Mouse (Mus musculus): ENCODE results near the gene Eng. TPM values are rescaled to one million over a fixed set of nuclear protein-coding genes. Genes with fewer than 3 reads are reported as not detected.

The Eng gene
- polyA plus RNA-seq, 1 experiment from 2014 or later, result 29.0 TPM

DNA sequence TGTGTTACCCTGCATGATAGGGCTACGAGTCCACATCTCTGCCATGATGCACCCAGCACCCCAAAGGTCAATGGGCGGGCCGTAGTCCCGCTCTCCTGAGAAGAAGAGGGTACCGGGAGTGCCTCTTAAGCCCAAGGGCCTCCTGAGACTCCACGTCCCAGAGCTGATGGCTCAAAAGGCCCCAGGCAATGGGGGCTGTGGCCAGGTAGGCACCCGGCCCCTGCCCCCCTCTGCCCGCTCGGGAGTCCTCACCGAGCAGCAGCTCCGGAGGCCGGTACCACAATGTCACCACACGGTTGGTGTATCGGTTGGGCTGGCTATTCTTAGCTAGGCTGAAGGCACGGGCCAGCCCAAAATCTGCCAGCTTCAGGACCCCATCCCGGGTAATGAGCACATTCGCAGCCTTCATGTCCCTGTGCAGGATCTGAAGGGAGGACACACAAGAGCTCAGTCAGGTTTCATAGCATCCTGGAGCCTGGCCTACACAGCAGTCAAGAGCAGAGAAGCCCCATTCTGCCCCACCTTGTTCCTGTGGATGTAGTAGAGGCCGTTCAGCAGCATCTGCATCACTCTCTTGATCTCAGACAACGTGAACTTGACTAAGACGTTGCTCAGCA, 63.2 kb downstream of the Eng start:
- Histone ChIP-seq H3K4me1 (replicated peaks) (peaks cover 24% of the 10 kb centered on the region), H3K9me3 (no peaks in the 10 kb centered on the region), H3K27me3 (no peaks in the 10 kb centered on the region), H3K27ac (no peak overlapping the region), H3K4me3 (no peak overlapping the region), H3K9ac (no peak overlapping the region), H3K4me2 (no peak overlapping the region), H3K36me3 (peaks cover 64% of the 10 kb centered on the region)
- WGBS, result 95% methylated on average over 20 of the region's 20 CpGs
- ATAC-seq (ENCODE audit: low FRiP score), result no peak

DNA sequence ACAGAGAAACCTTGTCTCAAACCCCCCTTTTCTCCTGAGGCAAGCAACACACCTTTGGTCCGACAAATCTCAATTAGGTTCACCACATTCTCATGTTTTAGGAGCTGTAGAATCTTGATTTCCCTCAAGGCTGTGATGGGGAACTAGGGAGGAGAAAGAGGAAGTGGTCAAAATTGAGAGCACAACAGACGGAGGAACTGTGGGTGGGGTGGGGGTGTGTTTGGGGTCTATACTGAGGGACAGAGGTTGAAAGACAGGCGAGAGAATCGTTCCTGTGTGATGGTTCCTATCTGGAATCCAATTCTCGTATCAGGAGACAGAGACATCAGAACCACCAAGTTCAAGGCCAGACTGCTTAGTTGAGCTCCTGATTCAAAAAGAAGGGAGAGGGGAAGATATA, 64.0 kb downstream of the Eng start:
- H3K27ac ChIP-seq, result no peak overlapping the region
- no peak overlapping the region for H3K4me3 ChIP-seq
- no peak for ATAC-seq (ENCODE audit: low FRiP score)
- H3K9ac ChIP-seq, result no peak overlapping the region
- peaks cover 56% of the 10 kb centered on the region for H3K36me3 ChIP-seq
- H3K4me1 ChIP-seq (replicated peaks), result peaks cover 30% of the 10 kb centered on the region
- H3K9me3 ChIP-seq, result no peaks in the 10 kb centered on the region
- H3K27me3 ChIP-seq, result no peaks in the 10 kb centered on the region
- 86% methylated on average over 5 of the region's 5 CpGs for WGBS
- H3K4me2 ChIP-seq, result no peak overlapping the region

DNA sequence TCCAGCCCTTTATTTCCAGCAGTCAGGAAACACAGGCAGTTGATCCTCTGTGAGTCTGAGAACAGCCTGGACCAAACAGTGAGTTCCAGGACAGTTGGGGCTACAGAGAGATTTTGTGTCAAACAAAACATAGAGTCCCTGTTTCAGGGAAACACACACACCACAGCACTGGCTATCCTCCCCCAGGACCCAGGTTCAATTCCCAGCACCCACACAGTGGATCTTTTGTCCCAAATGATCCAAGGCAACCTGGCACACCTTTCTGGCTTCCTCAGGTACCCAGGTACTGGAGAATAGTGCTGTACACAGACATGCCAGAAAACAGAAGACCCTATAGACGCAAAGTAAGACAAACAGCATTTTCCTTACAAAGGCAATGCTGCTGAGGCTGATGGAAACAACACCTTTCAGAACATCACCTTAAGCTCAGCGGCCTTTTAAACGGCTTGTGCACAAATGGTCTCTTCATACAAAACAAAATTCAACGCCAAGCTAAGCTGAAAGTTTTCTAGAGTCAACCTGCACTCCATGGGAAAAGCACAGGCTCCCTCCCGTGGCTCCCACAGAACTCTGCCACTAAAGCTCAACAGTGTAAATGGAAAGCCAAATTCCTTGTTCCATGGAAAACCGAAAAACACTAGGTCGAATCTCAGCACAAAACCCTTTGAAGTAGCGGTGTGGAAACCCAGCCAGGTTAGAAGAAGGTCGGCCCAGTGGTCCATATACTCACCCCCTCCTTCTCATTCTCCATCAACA, 65.1 kb downstream of the Eng start:
- peaks cover 30% of the 10 kb centered on the region for H3K4me1 ChIP-seq (replicated peaks)
- peaks cover 46% of the 10 kb centered on the region for H3K36me3 ChIP-seq
- peak overlapping the region; percentile 92 for H3K4me3 ChIP-seq
- ATAC-seq (ENCODE audit: low FRiP score), result no peak
- WGBS, result 33% methylated on average over 9 of the region's 9 CpGs
- H3K27me3 ChIP-seq, result no peaks in the 10 kb centered on the region
- H3K4me2 ChIP-seq, result peak overlapping the region; percentile 99
- no peaks in the 10 kb centered on the region for H3K9me3 ChIP-seq
- peak overlapping the region; percentile 100 for H3K27ac ChIP-seq
- peak overlapping the region; percentile 94 for H3K9ac ChIP-seq

DNA sequence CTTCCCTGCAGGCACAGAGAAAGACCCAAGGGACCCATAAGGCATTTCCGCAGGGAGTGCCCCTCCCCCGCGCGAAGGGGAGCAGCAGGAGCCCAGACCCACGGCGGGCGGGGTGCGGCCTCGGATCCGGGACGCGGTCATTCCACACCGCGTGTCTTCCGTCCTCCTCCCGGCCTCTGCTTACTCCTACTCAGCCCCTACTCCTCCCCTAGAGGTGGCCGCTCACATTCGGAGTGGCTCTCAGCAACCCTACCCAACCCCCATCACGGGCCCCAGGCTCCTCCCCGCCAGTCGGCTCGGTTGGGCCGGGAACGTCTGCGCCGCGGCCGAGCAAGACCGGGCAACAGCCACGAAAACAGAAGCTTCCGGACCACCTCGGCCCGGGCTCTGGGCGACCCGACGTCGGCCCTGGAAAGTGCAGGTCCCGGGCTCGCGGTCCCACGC, 65.7 kb downstream of the Eng start:
- H3K9ac ChIP-seq, result peak overlapping the region; percentile 94
- peak overlapping the region; percentile 92 for H3K4me3 ChIP-seq
- H3K27ac ChIP-seq, result peak overlapping the region; percentile 100
- H3K4me2 ChIP-seq, result peak overlapping the region; percentile 99
- under 1% methylated on average over 41 of the region's 41 CpGs for WGBS
- H3K36me3 ChIP-seq, result peaks cover 39% of the 10 kb centered on the region
- H3K9me3 ChIP-seq, result no peaks in the 10 kb centered on the region
- H3K27me3 ChIP-seq, result no peaks in the 10 kb centered on the region
- peak; percentile 23 for ATAC-seq (ENCODE audit: low FRiP score)
- H3K4me1 ChIP-seq (replicated peaks), result peaks cover 30% of the 10 kb centered on the region

DNA sequence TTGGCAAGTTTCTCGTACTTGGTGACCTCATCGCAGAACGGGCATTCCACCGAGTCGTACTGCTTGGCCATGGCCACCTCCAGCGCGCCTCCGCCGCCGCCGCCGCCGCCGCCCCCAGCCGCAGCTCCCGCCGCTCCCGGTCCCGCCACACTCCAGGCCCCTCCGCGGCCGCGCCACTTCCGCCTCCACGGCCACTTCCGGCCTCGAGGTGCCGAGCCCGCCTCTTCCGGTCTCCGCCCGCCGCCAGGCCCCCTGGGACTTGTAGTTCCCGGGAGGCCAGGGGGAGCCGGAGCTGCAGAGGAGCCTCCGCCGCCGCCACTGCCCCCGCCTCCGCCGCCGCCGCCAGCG, 66.2 kb downstream of the Eng start:
- H3K4me2 ChIP-seq, result peak overlapping the region; percentile 99
- H3K4me1 ChIP-seq (replicated peaks), result peaks cover 30% of the 10 kb centered on the region
- ATAC-seq (ENCODE audit: low FRiP score), result peak; percentile 88
- H3K27me3 ChIP-seq, result no peaks in the 10 kb centered on the region
- under 1% methylated on average over 39 of the region's 44 CpGs for WGBS
- H3K27ac ChIP-seq, result peak overlapping the region; percentile 100
- peak overlapping the region; percentile 94 for H3K9ac ChIP-seq
- H3K36me3 ChIP-seq, result peaks cover 37% of the 10 kb centered on the region
- H3K9me3 ChIP-seq, result no peaks in the 10 kb centered on the region
- peak overlapping the region; percentile 92 for H3K4me3 ChIP-seq

DNA sequence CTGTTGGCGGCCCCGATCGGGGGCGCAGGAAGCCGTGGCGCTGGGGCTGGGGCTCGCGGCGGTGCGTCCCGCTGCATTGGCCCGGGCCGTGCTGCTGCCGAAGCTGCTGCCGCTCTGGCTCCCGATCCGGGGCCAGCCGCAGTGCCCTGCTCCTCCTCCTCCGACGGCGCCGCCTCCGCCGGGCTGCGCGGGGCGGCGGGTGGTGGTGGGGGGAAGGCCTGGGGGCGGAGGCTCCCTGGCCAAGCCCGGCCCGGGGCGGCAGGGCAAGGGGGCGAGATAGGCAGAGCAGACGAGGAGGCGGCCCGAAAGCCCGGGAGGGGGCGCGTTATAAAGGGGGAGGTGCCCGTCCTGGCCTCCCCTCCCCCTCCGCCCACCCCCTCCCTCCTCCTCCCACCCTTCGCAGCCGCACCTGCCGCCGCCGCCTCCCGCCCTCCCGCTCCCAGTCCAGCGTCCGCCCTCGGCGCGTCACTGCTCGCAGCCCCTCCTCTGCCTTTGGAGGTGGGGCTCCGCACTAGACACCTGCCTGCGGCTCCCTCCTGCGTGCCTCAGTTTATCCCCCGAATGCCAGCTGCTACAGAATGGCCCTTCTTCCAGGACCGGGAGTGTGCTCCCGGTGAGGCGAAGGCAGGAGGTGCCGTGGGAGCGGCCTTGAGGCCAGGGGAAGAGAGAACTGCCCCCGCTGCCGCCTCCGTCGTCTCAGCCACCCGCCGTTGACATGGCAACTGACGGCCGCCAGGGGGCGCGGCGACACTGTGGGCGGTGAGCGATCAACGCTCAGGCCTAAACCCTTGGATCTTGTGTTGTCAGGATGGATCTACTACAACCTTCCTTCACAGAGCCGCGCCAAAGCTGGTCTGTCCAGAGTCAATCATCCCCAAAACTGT, 66.8 kb downstream of the Eng start, which contains the start of gene Cdk9:
Cdk9 (minus strand) TSS at position 143 of the 884 bp plus-strand sequence.
- Histone ChIP-seq H3K9ac (peak within 1 kb of the TSS; percentile 94), H3K9me3 (no peaks in the 10 kb centered on the region), H3K4me3 (peak within 1 kb of the TSS; percentile 92), H3K27ac (peak within 1 kb of the TSS; percentile 100), H3K4me1 (replicated peaks) (peaks cover 30% of the 10 kb centered on the region), H3K4me2 (peak within 1 kb of the TSS; percentile 99), H3K36me3 (peaks cover 30% of the 10 kb centered on the region), H3K27me3 (no peaks in the 10 kb centered on the region)
- WGBS, result under 1% methylated on average over 52 of the region's 79 CpGs
- ATAC-seq (ENCODE audit: low FRiP score), result peak; percentile 90

DNA sequence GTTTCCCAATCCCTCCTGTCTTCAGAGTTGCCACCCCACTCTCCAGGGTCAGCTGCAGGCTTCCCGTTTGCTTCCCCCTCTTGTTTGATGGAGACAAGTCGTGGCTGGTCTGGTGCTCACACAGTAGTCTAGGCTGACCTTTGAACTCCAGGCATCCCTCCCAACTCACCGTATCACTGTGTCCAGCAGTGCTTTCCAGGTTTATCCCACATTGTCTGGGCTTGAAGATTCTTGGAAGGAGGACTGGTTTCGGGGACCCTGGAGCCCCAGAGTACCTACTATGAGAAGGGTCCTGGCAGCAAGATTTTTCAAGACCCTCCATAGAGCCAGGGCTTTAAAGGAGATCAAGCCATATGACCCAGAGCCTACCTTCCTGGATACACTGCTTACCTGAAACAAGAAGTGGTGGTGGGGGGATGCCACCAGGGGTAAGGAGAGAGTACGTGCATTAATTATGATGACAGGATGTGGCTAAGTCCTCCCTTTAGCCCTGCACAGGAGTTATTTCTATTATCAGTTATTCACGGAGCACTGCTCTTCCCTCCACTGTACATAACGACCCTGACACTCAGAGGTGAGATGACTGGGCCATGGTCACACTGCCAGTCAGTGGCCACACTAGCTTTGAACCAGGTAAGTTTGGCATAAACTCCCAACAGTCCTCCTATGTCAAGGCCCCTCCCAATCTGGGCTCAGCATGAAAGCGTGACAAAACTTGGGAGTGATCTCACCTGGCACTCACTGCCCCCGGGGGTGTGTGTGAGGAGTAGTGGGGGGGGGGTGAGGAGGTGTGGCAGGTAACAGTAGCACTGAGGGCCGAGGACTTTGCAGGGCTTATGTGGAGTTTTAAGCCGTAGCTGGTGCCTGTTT, 68.0 kb downstream of the Eng start:
- peak overlapping the region; percentile 99 for H3K4me2 ChIP-seq
- peaks cover 19% of the 10 kb centered on the region for H3K36me3 ChIP-seq
- ATAC-seq (ENCODE audit: low FRiP score), result no peak
- H3K27me3 ChIP-seq, result no peaks in the 10 kb centered on the region
- H3K4me3 ChIP-seq, result peak overlapping the region; percentile 92
- 65% methylated on average over 11 of the region's 11 CpGs for WGBS
- H3K27ac ChIP-seq, result peak overlapping the region; percentile 100
- no peaks in the 10 kb centered on the region for H3K9me3 ChIP-seq
- peaks cover 34% of the 10 kb centered on the region for H3K4me1 ChIP-seq (replicated peaks)
- peak overlapping the region; percentile 94 for H3K9ac ChIP-seq

DNA sequence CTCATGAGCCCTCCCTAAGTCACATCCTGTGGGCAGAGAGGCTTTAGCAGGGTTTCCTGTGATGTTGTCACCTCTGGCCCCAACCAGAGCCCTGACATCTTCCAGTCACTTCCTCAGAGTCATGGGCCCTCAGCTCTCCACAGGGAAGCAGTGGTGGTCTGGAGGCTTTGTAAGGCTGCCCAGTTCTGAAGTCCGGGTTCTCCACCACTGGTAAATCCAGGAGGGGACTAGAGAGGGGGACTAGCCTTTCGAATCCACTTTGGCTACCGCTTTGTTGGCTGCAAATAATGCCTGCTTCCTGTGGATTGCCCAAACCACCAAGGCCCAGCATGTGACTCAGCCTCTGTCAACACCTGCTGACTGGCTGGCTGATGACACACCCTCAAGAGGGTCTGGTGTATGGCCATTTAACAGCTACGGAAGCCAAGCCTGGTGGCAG, 68.6 kb downstream of the Eng start:
- Histone ChIP-seq H3K27me3 (no peaks in the 10 kb centered on the region), H3K4me3 (no peak overlapping the region), H3K4me2 (no peak overlapping the region), H3K36me3 (peaks cover 12% of the 10 kb centered on the region), H3K9ac (peak overlapping the region; percentile 94), H3K27ac (peak overlapping the region; percentile 44; the same call in 1 of the 2 replicates), H3K4me1 (replicated peaks) (peaks cover 34% of the 10 kb centered on the region), H3K9me3 (no peaks in the 10 kb centered on the region)
- ATAC-seq (ENCODE audit: low FRiP score), result no peak
- 64% methylated on average over 4 of the region's 4 CpGs for whole genome bisulfite sequencing

DNA sequence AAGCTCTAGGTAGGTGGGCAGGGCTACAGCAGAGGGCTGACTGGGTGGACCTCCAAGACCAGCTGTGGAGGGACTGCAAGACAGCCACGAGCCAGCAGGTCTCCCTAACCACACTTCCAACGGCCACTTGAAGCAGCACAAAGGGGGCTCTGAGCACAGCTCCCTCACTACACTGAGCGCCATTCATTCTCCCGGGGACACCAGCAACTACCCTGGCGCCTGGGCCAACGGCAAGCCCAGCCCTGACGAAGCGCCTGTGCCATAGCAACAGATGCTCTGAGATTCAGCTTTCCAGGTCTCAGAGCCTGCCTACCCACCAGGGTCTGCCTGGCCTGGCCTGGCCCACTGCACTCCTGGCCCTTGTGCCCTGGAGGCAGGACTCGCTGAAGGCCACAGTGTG, 72.4 kb downstream of the Eng start:
- no peaks in the 10 kb centered on the region for H3K36me3 ChIP-seq
- no peaks in the 10 kb centered on the region for H3K27me3 ChIP-seq
- H3K27ac ChIP-seq, result peak overlapping the region; percentile 40; the same call in 1 of the 2 replicates
- H3K4me3 ChIP-seq, result no peak overlapping the region
- H3K9ac ChIP-seq, result peak overlapping the region; percentile 35
- H3K9me3 ChIP-seq, result no peaks in the 10 kb centered on the region
- peaks cover 30% of the 10 kb centered on the region for H3K4me1 ChIP-seq (replicated peaks)
- ATAC-seq (ENCODE audit: low FRiP score), result 0 out of 2 replicates have a peak, but pooled peaks have one; percentile 43
- WGBS, result 35% methylated on average over 9 of the region's 9 CpGs
- no peak overlapping the region for H3K4me2 ChIP-seq

DNA sequence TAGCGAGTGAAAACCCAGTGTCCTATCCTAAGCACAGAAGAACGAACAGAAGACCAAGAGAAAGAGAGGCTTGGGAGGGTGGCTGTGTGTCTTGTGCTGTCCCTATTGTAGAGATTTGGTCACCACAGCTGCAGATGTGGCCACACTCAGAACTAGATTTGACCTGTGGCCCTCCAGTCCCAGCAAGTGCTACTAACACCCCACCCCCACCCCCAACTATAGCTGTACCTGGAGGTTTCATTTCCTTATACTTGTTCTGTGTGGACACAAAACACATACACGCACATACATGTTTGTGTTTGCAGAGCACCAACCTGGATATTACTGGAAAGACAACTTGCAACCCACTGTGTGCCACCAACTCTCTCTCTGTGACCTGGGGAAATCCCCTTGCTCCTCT, 73.7 kb downstream of the Eng start:
- 96% methylated on average over 3 of the region's 3 CpGs for WGBS
- no peaks in the 10 kb centered on the region for H3K9me3 ChIP-seq
- no peak overlapping the region for H3K9ac ChIP-seq
- no peak overlapping the region for H3K4me3 ChIP-seq
- H3K27me3 ChIP-seq, result no peaks in the 10 kb centered on the region
- no peak for ATAC-seq (ENCODE audit: low FRiP score)
- H3K4me2 ChIP-seq, result no peak overlapping the region
- no peak overlapping the region for H3K27ac ChIP-seq
- peaks cover 17% of the 10 kb centered on the region for H3K4me1 ChIP-seq (replicated peaks)
- no peaks in the 10 kb centered on the region for H3K36me3 ChIP-seq

DNA sequence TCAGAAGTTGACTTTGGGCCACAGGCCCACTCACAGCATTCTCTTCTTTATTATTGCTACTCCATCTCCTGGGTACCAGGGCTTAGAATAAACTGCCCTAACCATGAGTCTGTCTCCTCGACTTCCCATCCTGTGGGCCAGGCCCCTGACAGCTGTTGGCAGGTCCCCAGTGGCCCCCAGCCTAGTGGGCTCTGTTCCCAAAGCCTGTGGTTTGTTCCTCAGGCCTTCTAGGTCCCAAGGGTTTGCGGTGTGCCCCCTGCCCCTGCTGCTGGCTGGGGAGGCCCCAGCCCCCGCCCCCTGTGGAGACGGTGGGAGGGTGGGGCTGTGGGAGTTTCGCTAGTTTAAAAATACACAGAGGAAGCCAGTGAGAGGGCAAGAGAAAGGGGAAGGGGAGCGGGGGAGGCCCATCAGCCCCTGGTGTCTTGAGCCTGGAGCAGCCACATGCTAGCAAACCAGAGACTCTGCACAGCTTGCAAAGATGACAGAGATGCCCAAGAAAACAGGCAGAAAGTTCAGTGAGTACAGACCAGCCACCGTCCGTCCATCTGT, 74.4 kb downstream of the Eng start, which contains the start of gene Sh2d3c:
Sh2d3c (plus strand) TSS at position 375 of the 549 bp plus-strand sequence.
- Histone ChIP-seq H3K27ac (no peak within 1 kb of the TSS), H3K27me3 (no peaks in the 10 kb centered on the region), H3K4me1 (replicated peaks) (peaks cover 16% of the 10 kb centered on the region), H3K9me3 (no peaks in the 10 kb centered on the region), H3K4me3 (no peak within 1 kb of the TSS), H3K4me2 (peak within 1 kb of the TSS; percentile 6; the same call in 1 of the 2 replicates), H3K36me3 (no peaks in the 10 kb centered on the region), H3K9ac (peak within 1 kb of the TSS; percentile 6; the same call in 1 of the 2 replicates)
- ATAC-seq (ENCODE audit: low FRiP score), result no peak
- 49% methylated on average over 8 of the region's 8 CpGs for WGBS

All from hindbrain, embryonic 13.5 days (tissue).